Mouse (Mus musculus): ENCODE data around the gene Prkcg.

DNA sequence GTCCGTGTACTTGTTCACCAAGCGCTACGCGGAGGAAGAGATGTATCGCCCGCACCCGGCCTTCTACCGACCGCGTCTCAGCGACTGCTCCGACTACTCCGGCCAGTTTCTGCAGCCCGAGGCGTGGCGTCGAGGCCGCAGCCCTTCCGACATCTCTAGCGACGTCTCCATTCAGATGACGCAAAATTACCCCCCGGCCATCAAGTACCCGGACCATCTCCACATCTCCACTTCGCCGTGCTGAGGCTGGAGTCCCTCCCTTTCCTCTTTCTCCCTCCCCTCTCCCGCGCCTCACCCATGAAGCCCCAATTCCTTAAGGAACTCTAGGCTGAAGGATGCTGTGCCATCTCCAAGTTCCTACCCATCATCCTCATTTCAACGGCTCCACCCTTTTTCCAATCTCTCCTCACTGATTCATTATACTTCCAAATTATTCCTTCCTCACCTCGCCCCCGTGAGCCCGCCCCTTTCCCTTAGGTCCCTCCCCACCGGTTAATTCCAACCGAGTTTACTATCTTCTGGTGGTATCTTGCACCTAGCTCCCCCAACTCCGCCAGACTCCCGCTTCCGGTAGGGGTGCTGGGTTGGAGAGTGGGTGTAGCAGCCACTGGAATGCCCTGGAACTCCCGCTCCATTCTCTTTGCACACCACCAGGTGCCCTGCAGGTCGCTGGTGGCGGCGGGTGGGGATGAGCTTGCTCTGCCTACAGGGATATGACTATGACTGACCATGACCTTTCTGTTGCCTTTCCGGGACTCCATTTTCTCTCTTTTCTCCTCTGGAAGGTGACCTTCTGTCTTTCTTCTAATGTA lies 77.9 kb downstream of the Prkcg start:
- no peak for TF ChIP-seq EP300 (IDR thresholded peaks at IDR 0.05; ENCODE audit: low read depth)
- no peak for TF ChIP-seq CTCF (IDR thresholded peaks at IDR 0.05; ENCODE audit: low read depth)

Data from liver, postnatal 0 days (tissue).